Mouse (Mus musculus): Measurements from ENCODE around the gene Slc2a9. TPM values are rescaled to one million over a fixed set of nuclear protein-coding genes. Genes with fewer than 3 reads are reported as not detected.

Gene Slc2a9
- 1.6 and 1.8 TPM in 2 replicates for polyA plus RNA-seq (2015; fragmentation: Nextera tagmentation; extraction: Ambion mirVana)

DNA sequence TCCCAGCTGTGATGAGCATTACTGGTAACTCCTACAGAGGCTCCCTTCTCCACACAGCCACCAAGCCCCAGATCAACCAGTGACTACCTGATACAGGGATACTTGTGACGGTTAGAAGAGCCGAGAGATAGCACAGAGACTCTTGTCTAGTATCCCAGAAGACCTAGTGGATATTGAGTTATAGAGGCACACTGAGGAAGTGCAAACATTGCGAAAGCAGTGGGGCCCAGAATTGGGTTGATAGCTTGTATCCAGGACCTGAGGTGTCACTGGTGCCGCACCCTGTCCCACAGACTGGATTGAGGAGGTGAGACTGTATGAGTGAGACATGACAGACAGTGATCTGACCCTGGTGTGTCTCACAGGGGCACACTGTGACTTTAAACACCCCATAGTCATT lies at the start of gene Slc2a9:
Gene Slc2a9 (minus strand): TSS at position 152 of the 400 bp plus-strand sequence.
- no peaks in the 10 kb centered on the region for H3K36me3 ChIP-seq
- no peaks in the 10 kb centered on the region for H3K27me3 ChIP-seq (replicated peaks)
- H3K27ac ChIP-seq, result no peak within 1 kb of the TSS
- no peaks in the 10 kb centered on the region for H3K4me1 ChIP-seq (replicated peaks)
- ATAC-seq, result 0 out of 2 replicates have a peak, but pooled peaks have one; percentile 35
- 72% methylated on average over 4 of the region's 4 CpGs for WGBS
- no peak within 1 kb of the TSS for H3K9ac ChIP-seq
- H3K4me3 ChIP-seq (replicated peaks), result no peak within 1 kb of the TSS
- no peaks in the 10 kb centered on the region for H3K9me3 ChIP-seq
- no peak within 1 kb of the TSS for H3K4me2 ChIP-seq (replicated peaks)

DNA sequence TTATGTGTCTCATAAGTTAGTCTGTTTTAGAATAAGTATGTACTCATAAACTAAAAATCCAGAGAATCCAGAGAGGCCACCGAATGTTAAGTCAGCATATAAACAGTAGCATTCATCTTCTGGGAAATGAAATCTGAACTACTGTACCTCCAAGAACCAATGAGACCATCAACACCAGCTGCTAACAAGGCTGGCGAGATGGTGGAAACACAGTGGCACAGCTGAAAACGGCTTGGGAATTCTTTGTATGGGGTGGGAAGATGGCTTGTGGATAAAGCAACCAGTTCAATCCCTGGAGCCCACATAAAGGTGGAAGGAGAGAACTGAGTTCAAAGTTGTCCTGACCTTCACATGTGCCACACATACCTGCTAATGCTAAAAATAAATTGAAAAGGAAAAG lies 49.7 kb upstream of the Slc2a9 start:
- Histone ChIP-seq H3K27me3 (replicated peaks) (no peaks in the 10 kb centered on the region), H3K27ac (no peak overlapping the region), H3K9ac (no peak overlapping the region), H3K4me3 (replicated peaks) (no peak overlapping the region), H3K9me3 (no peaks in the 10 kb centered on the region), H3K36me3 (peaks cover 26% of the 10 kb centered on the region), H3K4me1 (replicated peaks) (peaks cover 47% of the 10 kb centered on the region), H3K4me2 (replicated peaks) (no peak overlapping the region)
- 48% methylated on average over 3 of the region's 3 CpGs for WGBS
- no peak for ATAC-seq

DNA sequence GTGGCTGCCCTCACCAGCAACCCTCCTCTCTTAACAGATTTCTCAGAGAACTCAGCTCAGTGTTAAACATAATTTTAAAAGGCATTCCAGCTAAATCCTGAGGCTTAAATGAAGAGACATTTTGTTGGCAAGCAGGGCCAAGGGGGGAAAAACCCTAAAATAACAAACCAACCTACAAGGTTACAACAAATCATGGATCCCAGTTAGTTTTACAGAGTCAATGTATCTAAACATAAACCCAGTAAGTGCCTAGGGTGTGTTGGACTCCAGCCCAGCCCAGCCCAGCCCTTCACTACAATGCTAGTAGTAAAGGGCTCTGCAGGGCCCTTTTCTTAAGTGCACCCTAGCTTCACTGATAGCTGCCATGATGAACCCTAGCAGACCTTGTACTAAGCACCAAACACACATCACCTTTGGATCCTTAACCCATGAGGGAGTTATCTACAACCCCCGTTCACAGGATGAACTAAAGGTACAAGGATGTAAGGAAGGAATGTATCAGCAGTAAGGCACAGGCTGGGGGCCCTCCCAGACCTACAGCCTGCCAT lies 47.4 kb upstream of the Slc2a9 start:
- WGBS, result 68% methylated on average over 1 of the region's 1 CpGs
- ATAC-seq, result peak; percentile 71
- no peak overlapping the region for H3K9ac ChIP-seq
- H3K9me3 ChIP-seq, result no peaks in the 10 kb centered on the region
- H3K4me1 ChIP-seq (replicated peaks), result peaks cover 40% of the 10 kb centered on the region
- no peaks in the 10 kb centered on the region for H3K27me3 ChIP-seq (replicated peaks)
- no peak overlapping the region for H3K4me2 ChIP-seq (replicated peaks)
- H3K36me3 ChIP-seq, result peaks cover 45% of the 10 kb centered on the region
- no peak overlapping the region for H3K4me3 ChIP-seq (replicated peaks)
- H3K27ac ChIP-seq, result peak overlapping the region; percentile 77

DNA sequence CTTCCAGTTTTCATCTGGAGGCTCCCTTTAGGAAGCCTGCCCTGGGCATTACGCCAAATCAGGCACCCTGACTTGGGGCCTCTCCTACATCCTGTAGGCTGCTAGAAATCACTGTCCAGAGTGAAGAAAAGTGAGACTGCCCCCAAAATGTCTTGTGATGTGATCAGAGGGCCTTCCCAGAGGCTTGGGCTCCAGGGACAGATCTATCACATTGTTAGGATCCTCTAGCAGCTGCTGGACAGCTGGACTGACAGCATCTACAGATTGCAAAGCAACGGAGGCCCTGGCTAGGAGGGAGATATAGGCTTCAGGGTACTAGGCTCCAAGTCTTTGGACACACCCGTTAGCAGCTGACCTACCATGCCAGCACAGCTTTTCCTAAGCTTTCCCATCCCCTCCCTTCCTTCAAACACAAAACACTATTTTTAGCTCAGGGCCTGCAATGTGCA lies 46.5 kb upstream of the Slc2a9 start:
- Histone ChIP-seq H3K27me3 (replicated peaks) (no peaks in the 10 kb centered on the region), H3K9me3 (no peaks in the 10 kb centered on the region), H3K9ac (no peak overlapping the region), H3K4me1 (replicated peaks) (peaks cover 37% of the 10 kb centered on the region), H3K4me2 (replicated peaks) (0 out of 2 replicates have a peak overlapping the region, but pooled peaks have one; percentile 19), H3K4me3 (replicated peaks) (no peak overlapping the region), H3K27ac (peak overlapping the region; percentile 77), H3K36me3 (peaks cover 48% of the 10 kb centered on the region)
- peak; percentile 32 for ATAC-seq
- WGBS, result 46% methylated on average over 3 of the region's 3 CpGs

DNA sequence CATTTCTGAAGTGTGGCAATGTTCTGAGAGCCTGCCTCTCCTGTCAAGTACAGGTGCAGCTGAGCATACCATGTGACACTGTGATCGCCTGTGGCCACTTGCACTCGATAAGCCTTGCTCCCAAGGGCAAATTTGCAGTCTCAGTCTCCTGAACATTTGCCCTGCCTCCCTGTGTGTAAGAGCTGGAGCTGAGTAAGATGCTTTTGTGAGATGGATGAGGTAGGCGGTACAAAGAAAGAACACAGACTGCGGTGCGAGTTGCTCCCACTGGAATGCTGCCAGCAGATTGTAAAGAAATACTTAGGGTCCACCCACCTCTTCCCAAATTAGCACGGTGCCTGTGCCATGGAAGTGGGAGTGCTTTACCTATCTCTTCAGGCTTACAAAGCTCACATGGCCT lies 44.4 kb upstream of the Slc2a9 start:
- no peaks in the 10 kb centered on the region for H3K9me3 ChIP-seq
- no peak overlapping the region for H3K9ac ChIP-seq
- 65% methylated on average over 6 of the region's 6 CpGs for WGBS
- ATAC-seq, result no peak
- H3K4me2 ChIP-seq (replicated peaks), result no peak overlapping the region
- H3K4me1 ChIP-seq (replicated peaks), result peaks cover 26% of the 10 kb centered on the region
- no peak overlapping the region for H3K27ac ChIP-seq
- H3K4me3 ChIP-seq (replicated peaks), result no peak overlapping the region
- no peaks in the 10 kb centered on the region for H3K27me3 ChIP-seq (replicated peaks)
- H3K36me3 ChIP-seq, result peaks cover 57% of the 10 kb centered on the region

DNA sequence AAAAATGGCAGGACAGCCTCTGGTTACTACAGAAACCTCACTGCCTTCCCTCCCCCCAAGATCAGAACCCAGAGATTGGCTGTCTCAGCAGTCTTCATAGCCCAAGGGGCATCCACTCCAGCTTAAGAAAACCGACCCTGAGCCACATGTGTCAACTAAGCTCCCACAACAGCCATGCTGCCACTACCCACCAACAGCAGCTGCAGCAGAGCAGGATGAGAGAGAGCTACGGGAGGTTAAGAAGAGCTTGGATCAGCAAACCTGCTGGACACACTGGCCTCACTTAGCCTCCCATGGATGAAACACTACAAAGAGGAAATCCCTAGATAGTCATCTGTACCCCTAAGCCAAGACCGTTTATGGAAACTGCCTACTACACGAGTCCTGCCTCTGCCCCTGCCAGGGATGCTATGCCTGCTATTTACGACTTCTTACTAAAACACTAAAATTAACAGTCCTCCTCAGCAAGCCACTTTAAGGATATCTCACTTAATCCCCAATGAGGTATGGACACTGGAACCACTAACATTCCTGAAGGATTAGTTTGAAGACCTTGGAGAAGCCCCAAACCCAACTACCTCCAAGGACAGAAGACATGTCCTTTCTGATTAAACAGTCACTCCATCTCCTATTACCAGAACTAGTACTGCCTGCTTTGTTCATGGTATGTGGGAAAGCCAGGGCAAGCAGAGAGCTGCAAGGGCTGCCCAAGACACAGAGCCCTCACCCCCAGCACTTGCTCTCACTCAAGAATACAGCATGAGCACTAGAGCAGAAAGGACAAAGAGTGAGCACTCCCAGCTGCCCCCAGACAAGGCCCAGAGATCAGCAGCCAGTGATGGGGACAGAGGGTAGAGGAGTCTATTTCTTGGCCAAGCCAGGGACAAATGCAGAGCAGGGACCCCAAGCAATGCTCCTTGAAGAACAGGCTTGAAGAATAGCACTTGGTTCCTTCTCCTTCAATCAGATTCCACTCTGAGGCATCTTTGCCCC lies 41.8 kb upstream of the Slc2a9 start:
- H3K9me3 ChIP-seq, result no peaks in the 10 kb centered on the region
- H3K4me3 ChIP-seq (replicated peaks), result no peak overlapping the region
- no peak overlapping the region for H3K9ac ChIP-seq
- ATAC-seq, result no peak
- peaks cover 70% of the 10 kb centered on the region for H3K36me3 ChIP-seq
- H3K27ac ChIP-seq, result no peak overlapping the region
- 59% methylated on average over 5 of the region's 5 CpGs for WGBS
- H3K4me2 ChIP-seq (replicated peaks), result no peak overlapping the region
- no peaks in the 10 kb centered on the region for H3K27me3 ChIP-seq (replicated peaks)
- H3K4me1 ChIP-seq (replicated peaks), result peaks cover 8% of the 10 kb centered on the region

DNA sequence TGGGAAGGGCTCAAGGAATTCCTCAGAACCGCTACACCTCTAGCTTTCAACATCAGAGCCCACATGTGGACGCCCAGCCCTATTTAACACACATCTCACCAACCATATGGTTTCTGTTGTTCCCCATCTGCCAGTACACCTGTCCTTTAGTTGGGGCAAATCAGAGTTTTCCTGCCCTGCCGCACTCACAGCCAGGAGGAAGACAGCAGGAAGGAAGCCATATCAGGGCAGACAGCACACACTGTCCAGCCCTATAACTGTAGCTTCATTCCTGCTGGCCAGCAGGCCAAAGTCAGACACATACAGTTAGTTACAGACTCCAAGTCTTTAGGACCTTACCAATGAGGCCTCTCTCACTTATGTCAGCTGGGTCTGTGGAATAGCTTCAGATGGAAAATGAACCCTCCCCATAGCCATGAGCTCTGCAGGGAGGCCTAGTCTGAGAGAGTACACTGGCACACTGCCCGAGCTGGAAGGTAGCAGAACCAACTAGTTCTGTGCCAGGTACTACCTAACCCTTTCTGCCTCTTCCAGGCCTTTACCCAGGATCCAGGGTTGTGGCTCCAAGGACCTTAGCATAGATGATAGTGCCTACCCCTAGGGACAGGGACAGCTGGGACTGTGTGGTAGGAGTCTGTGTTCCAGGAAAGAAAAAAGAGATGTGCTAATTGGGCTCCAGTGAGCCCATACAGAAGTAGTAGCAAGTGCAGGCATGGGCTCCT lies 40.7 kb upstream of the Slc2a9 start:
- ATAC-seq, result no peak
- Histone ChIP-seq H3K4me2 (replicated peaks) (no peak overlapping the region), H3K9ac (no peak overlapping the region), H3K4me1 (replicated peaks) (no peaks in the 10 kb centered on the region), H3K27ac (no peak overlapping the region), H3K4me3 (replicated peaks) (no peak overlapping the region), H3K9me3 (no peaks in the 10 kb centered on the region), H3K36me3 (peaks cover 80% of the 10 kb centered on the region), H3K27me3 (replicated peaks) (no peaks in the 10 kb centered on the region)
- WGBS, result 94% methylated on average over 4 of the region's 4 CpGs

DNA sequence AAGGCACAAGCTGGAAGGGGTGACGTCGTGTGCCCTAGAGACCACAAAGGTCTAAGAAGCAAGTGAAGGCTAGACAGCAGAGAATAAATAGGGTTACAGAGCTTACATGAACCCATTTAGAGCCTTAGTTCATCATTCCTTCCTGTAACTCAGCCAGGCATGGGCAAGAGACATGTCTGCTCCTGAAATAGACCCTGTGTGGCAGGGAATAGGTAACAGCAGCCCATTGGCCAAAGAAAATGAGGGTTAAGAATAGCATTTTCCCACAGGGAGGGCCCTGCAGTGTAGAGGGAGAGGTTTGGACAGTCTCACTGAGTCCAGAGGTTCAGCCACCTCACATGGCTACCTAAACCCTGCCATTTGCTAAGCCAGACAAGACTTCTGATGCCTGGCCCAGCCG lies 38.8 kb upstream of the Slc2a9 start:
- Histone ChIP-seq H3K9me3 (no peaks in the 10 kb centered on the region), H3K27ac (no peak overlapping the region), H3K4me3 (replicated peaks) (no peak overlapping the region), H3K4me1 (replicated peaks) (no peaks in the 10 kb centered on the region), H3K9ac (no peak overlapping the region), H3K27me3 (replicated peaks) (no peaks in the 10 kb centered on the region), H3K4me2 (replicated peaks) (no peak overlapping the region), H3K36me3 (peaks cover 79% of the 10 kb centered on the region)
- WGBS, result 93% methylated on average over 3 of the region's 3 CpGs
- ATAC-seq, result no peak

DNA sequence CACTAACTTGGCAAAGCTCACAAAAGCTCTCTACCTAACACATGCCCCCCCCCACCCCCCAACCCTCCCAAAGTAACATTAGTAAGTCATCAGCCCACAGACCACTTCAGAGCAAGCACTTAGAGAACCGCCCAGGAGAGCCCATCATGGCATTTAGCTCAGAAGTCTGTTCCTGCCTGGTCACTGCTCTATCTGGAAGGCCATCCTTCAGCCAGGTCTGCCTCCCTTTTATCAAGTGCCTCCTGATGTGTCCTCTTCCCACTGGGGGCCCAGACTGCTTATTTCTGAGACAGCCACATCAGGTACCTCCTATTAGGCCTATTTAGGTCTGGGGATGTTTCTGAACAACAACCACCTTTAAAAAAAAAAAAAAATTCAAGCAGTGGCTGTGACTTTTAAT lies 38.0 kb upstream of the Slc2a9 start:
- H3K9me3 ChIP-seq, result no peaks in the 10 kb centered on the region
- no peak overlapping the region for H3K4me2 ChIP-seq (replicated peaks)
- H3K4me3 ChIP-seq (replicated peaks), result no peak overlapping the region
- H3K36me3 ChIP-seq, result peaks cover 81% of the 10 kb centered on the region
- H3K4me1 ChIP-seq (replicated peaks), result no peaks in the 10 kb centered on the region
- no peak overlapping the region for H3K27ac ChIP-seq
- no peak for ATAC-seq
- H3K9ac ChIP-seq, result no peak overlapping the region
- H3K27me3 ChIP-seq (replicated peaks), result no peaks in the 10 kb centered on the region
- 95% methylated on average over 1 of the region's 1 CpGs for WGBS

DNA sequence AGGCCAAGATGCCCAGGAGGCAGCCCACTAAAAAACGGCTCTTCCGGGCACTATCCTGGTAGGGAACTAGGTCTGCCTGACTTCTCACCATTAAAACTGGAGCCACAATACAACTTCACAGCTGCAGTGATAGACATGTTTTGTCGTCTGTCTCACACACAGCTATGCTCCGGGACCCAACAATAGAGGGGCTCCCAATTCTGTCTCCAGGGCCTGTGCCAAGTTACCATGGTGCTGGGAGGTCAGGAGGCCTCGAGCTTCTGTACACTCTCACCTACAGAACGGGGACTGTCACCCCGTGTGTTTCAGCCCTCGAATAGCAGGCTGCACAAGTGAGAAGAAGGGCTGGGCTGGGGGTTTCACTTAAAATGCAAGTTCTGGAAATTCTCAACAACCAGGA lies 35.6 kb upstream of the Slc2a9 start:
- H3K9me3 ChIP-seq, result no peaks in the 10 kb centered on the region
- no peak overlapping the region for H3K4me2 ChIP-seq (replicated peaks)
- no peak for ATAC-seq
- H3K4me3 ChIP-seq (replicated peaks), result no peak overlapping the region
- no peak overlapping the region for H3K9ac ChIP-seq
- 88% methylated on average over 8 of the region's 8 CpGs for WGBS
- no peaks in the 10 kb centered on the region for H3K4me1 ChIP-seq (replicated peaks)
- H3K27me3 ChIP-seq (replicated peaks), result no peaks in the 10 kb centered on the region
- H3K36me3 ChIP-seq, result peaks cover 82% of the 10 kb centered on the region
- no peak overlapping the region for H3K27ac ChIP-seq

DNA sequence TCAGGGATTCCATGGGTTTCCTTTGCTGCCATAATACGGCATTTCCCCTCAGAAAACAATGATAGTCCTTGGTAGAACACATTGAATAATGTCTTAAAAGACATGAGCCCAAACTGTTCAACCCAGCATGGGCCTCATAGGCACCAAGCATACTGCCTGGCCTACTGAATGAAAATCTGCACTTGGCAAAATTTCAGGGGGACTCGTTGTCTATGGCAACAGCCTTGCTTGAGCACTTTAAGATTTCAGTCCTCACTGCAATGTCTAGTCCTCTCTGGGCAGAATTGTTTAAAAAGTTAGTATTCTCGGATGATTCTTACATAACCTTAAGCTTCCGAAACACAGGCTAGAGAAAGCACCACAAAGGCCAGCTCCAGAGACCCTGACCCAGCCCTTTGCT lies 34.9 kb upstream of the Slc2a9 start:
- WGBS, result 91% methylated on average over 4 of the region's 4 CpGs
- no peaks in the 10 kb centered on the region for H3K4me1 ChIP-seq (replicated peaks)
- H3K27me3 ChIP-seq (replicated peaks), result no peaks in the 10 kb centered on the region
- peaks cover 82% of the 10 kb centered on the region for H3K36me3 ChIP-seq
- H3K4me2 ChIP-seq (replicated peaks), result no peak overlapping the region
- H3K9me3 ChIP-seq, result no peaks in the 10 kb centered on the region
- no peak overlapping the region for H3K9ac ChIP-seq
- no peak overlapping the region for H3K27ac ChIP-seq
- ATAC-seq, result no peak
- H3K4me3 ChIP-seq (replicated peaks), result no peak overlapping the region

DNA sequence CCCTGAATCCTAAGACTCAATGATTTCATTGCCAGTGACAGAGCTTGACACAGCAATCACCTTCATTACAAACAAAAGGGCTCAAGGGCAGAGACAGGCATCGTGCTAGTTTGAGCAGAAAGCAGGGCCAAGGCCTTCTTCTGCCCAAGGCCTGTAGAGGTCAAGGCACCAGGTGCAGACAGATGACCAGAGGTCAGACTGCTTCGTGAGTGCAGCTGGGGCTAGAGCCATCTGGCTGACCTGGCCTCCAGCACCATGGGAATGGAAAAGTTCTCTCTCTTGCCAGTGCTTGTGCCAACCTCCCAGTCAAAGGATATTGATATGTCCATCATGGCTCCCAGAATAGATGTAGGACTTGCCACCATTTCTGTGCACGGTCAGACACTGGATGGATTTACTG lies 33.9 kb upstream of the Slc2a9 start:
- ATAC-seq, result no peak
- Histone ChIP-seq H3K27me3 (replicated peaks) (no peaks in the 10 kb centered on the region), H3K4me3 (replicated peaks) (no peak overlapping the region), H3K9ac (no peak overlapping the region), H3K4me1 (replicated peaks) (no peaks in the 10 kb centered on the region), H3K36me3 (peaks cover 86% of the 10 kb centered on the region), H3K4me2 (replicated peaks) (no peak overlapping the region), H3K27ac (no peak overlapping the region), H3K9me3 (no peaks in the 10 kb centered on the region)
- WGBS, result 90% methylated on average over 3 of the region's 3 CpGs
